Mouse (Mus musculus): ENCODE measurements around the gene Kcnma1. TPM values are rescaled to one million over a fixed set of nuclear protein-coding genes. Genes with fewer than 3 reads are reported as not detected.

Kcnma1 gene
- polyA plus RNA-seq, 1 experiment from 2014 or later: 1.1 TPM

GRCm38 (mm10) chr14:23243857-23244256 lies 770.4 kb downstream of the Kcnma1 start:
- no peak for DNase-seq (ENCODE audit: low spot score, missing footprints)
- Histone ChIP-seq H3K4me3 (ENCODE audit: low read depth, low read length) (no peak overlapping the region), H3K4me1 (ENCODE audit: control insufficient read depth, insufficient read depth, low read length) (no peaks in the 10 kb centered on the region), H3K9me3 (ENCODE audit: control insufficient read depth, low read length) (no peaks in the 10 kb centered on the region), H3K36me3 (ENCODE audit: control insufficient read depth, insufficient read depth, low read length) (no peaks in the 10 kb centered on the region), H3K4me2 (no peak overlapping the region), H3K9ac (ENCODE audit: low read length) (no peak overlapping the region), H3K27me3 (ENCODE audit: control insufficient read depth, insufficient read depth, low read length) (no peaks in the 10 kb centered on the region), H3K27ac (ENCODE audit: low read depth, low read length) (no peak overlapping the region)
- no peak for ATAC-seq (ENCODE audit: low FRiP score)

Other genes with a start within 250 kb of the Kcnma1 start
- gene Dlg5, start 231.4 kb upstream of the Kcnma1 start, polyA plus RNA-seq (2014; fragmentation: Nextera tagmentation; extraction: Ambion mirVana): 19.3 and 20.5 TPM in 2 replicates

All from midbrain, embryonic 11.5 days (tissue).